Mouse (Mus musculus) midbrain, embryonic 12.5 days (tissue): ENCODE results near the gene Lcor. TPM values are rescaled to one million over a fixed set of nuclear protein-coding genes. Genes with fewer than 3 reads are reported as not detected.

Experiments used
- ATAC-seq: fragments of 200-750 bp; cut with Nextera tagmentation; 2 replicates; pipeline ENCODE4 v1.8.0; 2017; ENCODE audit warnings: low read depth, moderate TSS enrichment, moderate library complexity; ENCODE audit not compliant: low FRiP score
- H3K27ac ChIP-seq: fragments of 300-500 bp; sonication (generic); replicated peaks from 2 replicates; pipeline ENCODE4 v1.5.1; 2016; ENCODE audit warnings: mild to moderate bottlenecking
- H3K27me3 ChIP-seq: fragments of 300-500 bp; sonication (generic); 2 replicates; pipeline ENCODE4 v1.6.1; 2016; ENCODE audit warnings: mild to moderate bottlenecking
- H3K36me3 ChIP-seq: fragments of 300-500 bp; sonication (generic); 2 replicates; pipeline ENCODE4 v1.6.1; 2016
- H3K4me1 ChIP-seq: fragments of 300-500 bp; sonication (generic); 2 replicates; pipeline ENCODE4 v1.6.1; 2016
- H3K4me2 ChIP-seq: fragments of 300-500 bp; sonication (generic); replicated peaks from 2 replicates; pipeline ENCODE4 v1.6.1; 2016; ENCODE audit warnings: mild to moderate bottlenecking, moderate library complexity
- H3K4me3 ChIP-seq: fragments of 300-500 bp; sonication (generic); 2 replicates; pipeline ENCODE4 v1.5.1; 2016; ENCODE audit warnings: mild to moderate bottlenecking
- H3K9ac ChIP-seq: fragments of 300-500 bp; sonication (generic); replicated peaks from 2 replicates; pipeline ENCODE4 v1.6.1; 2016; ENCODE audit warnings: mild to moderate bottlenecking, moderate library complexity
- H3K9me3 ChIP-seq: fragments of 300-500 bp; sonication (generic); 2 replicates; pipeline ENCODE4 v1.6.1; 2016; ENCODE audit warnings: mild to moderate bottlenecking
- WGBS: fragments of 180-500 bp; shearing (Covaris S2); methylation state at CpG from one replicate; pipeline ENCODE4 v1.1.7; 2016; 5-methylcytosine and 5-hydroxymethylcytosine counted together
- polyA plus RNA-seq: library from polyadenylated mRNA; unstranded; fragments of >200 nt; fragmentation: Nextera tagmentation; extraction: Ambion mirVana; gene quantifications from 2 replicates; pipeline ENCODE4 v1.2.1, GENCODE M21; 2016

The Lcor gene
- polyA plus RNA-seq, 1 experiment from 2014 or later: 41.4 TPM

DNA sequence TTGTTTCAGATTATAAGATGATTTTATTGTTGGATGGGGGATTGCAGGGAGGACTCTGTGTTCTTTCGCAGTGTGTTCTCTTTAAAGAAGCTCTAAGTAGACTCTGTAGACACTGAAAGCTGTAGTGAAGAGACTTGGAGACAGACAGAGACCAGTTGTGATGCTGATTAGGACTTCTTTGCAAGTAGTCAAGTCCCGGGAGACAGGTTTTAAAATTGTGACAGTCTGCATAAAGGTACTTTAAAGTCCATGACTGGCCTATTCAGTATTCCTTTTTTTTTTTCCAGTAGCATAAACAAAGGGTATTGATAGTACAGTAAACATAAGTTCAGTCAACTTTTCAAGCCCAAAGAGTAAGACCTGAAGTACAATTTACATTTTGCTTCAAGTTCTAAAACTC, 39.8 kb downstream of the Lcor start:
- Histone ChIP-seq H3K9ac (no peak overlapping the region), H3K27me3 (no peaks in the 10 kb centered on the region), H3K4me2 (no peak overlapping the region), H3K36me3 (no peaks in the 10 kb centered on the region), H3K4me1 (peaks cover 8% of the 10 kb centered on the region; the same call in 1 of the 2 replicates), H3K9me3 (no peaks in the 10 kb centered on the region), H3K27ac (no peak overlapping the region), H3K4me3 (no peak overlapping the region)
- 32% methylated on average over 2 of the region's 2 CpGs for WGBS
- no peak for ATAC-seq

GRCm38 (mm10) chr19:41523798-41524563, 41.5 kb downstream of the Lcor start:
- H3K36me3 ChIP-seq: no peaks in the 10 kb centered on the region
- H3K9me3 ChIP-seq: no peaks in the 10 kb centered on the region
- no peak overlapping the region for H3K9ac ChIP-seq
- H3K4me2 ChIP-seq: no peak overlapping the region
- ATAC-seq: no peak
- H3K4me3 ChIP-seq: no peak overlapping the region
- H3K27ac ChIP-seq: no peak overlapping the region
- H3K4me1 ChIP-seq: peaks cover 8% of the 10 kb centered on the region; the same call in 1 of the 2 replicates
- no peaks in the 10 kb centered on the region for H3K27me3 ChIP-seq
- WGBS: 87% methylated on average over 3 of the region's 3 CpGs

GRCm38 (mm10) chr19:41529169-41529568, 46.7 kb downstream of the Lcor start:
- no peak overlapping the region for H3K9ac ChIP-seq
- 99% methylated on average over 3 of the region's 3 CpGs for WGBS
- no peak overlapping the region for H3K4me3 ChIP-seq
- H3K27ac ChIP-seq: no peak overlapping the region
- no peaks in the 10 kb centered on the region for H3K27me3 ChIP-seq
- no peak for ATAC-seq
- H3K4me1 ChIP-seq: no peaks in the 10 kb centered on the region
- no peaks in the 10 kb centered on the region for H3K9me3 ChIP-seq
- no peak overlapping the region for H3K4me2 ChIP-seq
- no peaks in the 10 kb centered on the region for H3K36me3 ChIP-seq

DNA sequence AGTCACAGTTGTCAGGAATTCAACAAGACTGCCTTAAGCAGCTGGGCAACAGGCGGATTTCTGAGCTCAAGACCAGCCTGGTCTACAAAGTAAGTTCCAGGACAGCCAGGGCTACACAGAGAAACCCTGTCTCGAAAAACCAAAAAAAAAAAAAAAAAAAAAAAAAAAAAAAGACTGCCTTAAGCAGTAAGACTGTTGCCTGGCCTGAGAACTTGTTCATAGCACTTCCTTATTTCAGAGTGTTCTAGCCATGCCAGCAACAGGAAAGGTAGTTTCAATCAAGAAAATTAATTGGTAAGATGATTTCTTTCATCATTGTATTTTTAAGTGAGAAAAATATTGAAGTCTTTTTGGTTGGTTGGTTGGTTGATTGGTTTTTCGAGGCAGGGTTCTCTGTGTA, 51.6 kb downstream of the Lcor start:
- WGBS: 93% methylated on average over 3 of the region's 3 CpGs
- H3K4me1 ChIP-seq: no peaks in the 10 kb centered on the region
- H3K27me3 ChIP-seq: no peaks in the 10 kb centered on the region

GRCm38 (mm10) chr19:41556981-41557380, 74.5 kb downstream of the Lcor start:
- H3K9ac ChIP-seq: no peak overlapping the region
- 76% methylated on average over 4 of the region's 4 CpGs for whole genome bisulfite sequencing
- no peak for ATAC-seq
- no peak overlapping the region for H3K4me2 ChIP-seq
- H3K4me1 ChIP-seq: no peaks in the 10 kb centered on the region
- H3K36me3 ChIP-seq: peaks cover 32% of the 10 kb centered on the region
- H3K4me3 ChIP-seq: no peak overlapping the region
- H3K27ac ChIP-seq: no peak overlapping the region
- H3K27me3 ChIP-seq: no peaks in the 10 kb centered on the region
- H3K9me3 ChIP-seq: no peaks in the 10 kb centered on the region

More for the DNA sequence above, 51.6 kb downstream of the Lcor start:
- no peak overlapping the region for H3K4me3 ChIP-seq
- no peak overlapping the region for H3K27ac ChIP-seq
- no peaks in the 10 kb centered on the region for H3K9me3 ChIP-seq
- no peak for ATAC-seq
- no peak overlapping the region for H3K4me2 ChIP-seq
- no peaks in the 10 kb centered on the region for H3K36me3 ChIP-seq
- no peak overlapping the region for H3K9ac ChIP-seq

DNA sequence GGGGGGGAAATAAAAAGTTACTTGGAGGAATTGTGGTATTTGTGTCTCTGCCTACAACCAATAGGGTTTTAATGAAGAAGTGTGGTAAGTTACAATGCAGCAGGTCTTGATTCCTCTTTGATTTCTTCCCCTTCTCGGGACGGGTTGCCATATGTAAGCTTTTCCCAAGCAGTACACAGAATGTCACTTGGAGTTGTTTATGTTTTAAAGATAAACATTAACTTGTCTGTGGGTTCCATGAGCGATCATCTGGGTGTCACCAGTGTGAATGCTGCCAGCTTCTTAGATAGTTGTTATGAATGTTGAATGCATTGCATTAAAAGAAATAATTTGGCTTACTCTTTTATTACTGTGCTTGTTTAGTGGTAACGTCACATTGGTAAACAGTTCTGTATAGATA, 75.1 kb downstream of the Lcor start:
- H3K27me3 ChIP-seq: no peaks in the 10 kb centered on the region
- WGBS: 87% methylated on average over 4 of the region's 4 CpGs
- peaks cover 30% of the 10 kb centered on the region for H3K36me3 ChIP-seq
- H3K4me1 ChIP-seq: no peaks in the 10 kb centered on the region
- H3K4me2 ChIP-seq: no peak overlapping the region
- no peak overlapping the region for H3K4me3 ChIP-seq
- H3K27ac ChIP-seq: no peak overlapping the region
- H3K9me3 ChIP-seq: no peaks in the 10 kb centered on the region
- ATAC-seq: no peak
- no peak overlapping the region for H3K9ac ChIP-seq

- Histone ChIP-seq H3K4me3 (no peak overlapping the region), H3K9ac (no peak overlapping the region), H3K36me3 (peaks cover 26% of the 10 kb centered on the region), H3K27me3 (no peaks in the 10 kb centered on the region), H3K27ac (no peak overlapping the region), H3K9me3 (no peaks in the 10 kb centered on the region), H3K4me2 (no peak overlapping the region), H3K4me1 (no peaks in the 10 kb centered on the region)
- ATAC-seq: no peak
- 80% methylated on average over 9 of the region's 9 CpGs for WGBS
Measured at GRCm38 (mm10) chr19:41558891-41559486, 76.6 kb downstream of the Lcor start.

DNA sequence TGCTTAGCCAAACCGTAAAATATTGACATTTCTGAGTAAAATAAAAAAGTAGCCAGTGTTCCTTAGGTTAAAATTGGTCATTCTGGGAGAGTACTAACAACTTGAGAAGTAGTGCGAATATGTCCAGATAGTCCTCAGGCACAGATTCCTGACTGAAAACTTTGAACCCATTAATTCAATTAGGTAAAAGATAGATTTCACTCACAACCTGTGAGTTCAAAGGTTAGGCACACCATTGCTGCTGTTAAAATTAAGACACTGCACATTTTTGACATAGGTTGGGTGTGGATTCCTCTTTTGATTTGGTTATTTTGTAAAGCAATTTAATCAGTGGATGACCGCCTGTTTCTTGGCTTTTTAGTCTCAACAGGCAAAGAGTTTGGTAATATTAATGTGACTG, 78.4 kb downstream of the Lcor start:
- no peaks in the 10 kb centered on the region for H3K27me3 ChIP-seq
- 93% methylated on average over 3 of the region's 3 CpGs for WGBS
- peaks cover 21% of the 10 kb centered on the region for H3K36me3 ChIP-seq
- no peak overlapping the region for H3K27ac ChIP-seq
- ATAC-seq: no peak
- H3K9me3 ChIP-seq: no peaks in the 10 kb centered on the region
- H3K4me1 ChIP-seq: no peaks in the 10 kb centered on the region
- H3K4me3 ChIP-seq: no peak overlapping the region
- H3K4me2 ChIP-seq: no peak overlapping the region
- H3K9ac ChIP-seq: no peak overlapping the region

DNA sequence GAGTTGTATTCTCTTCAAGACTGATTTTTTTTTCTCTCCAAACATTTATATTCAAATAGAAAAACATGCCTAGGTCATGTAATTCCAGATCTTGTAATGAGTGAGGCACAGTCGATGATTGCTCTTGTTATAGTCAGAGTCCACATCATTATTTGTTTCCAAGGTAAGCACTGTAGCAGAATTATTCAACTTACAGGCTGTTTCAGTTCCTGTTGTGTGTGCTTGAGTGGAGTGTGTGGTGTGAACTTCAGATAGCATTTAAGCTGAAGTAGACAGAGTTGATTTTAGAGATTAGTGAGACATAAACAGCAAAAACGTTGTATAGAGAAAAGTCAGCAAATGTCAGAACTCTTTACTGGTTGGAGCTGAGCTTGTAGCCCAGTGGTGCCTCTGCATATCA, 86.4 kb downstream of the Lcor start:
- 77% methylated on average over 2 of the region's 2 CpGs for WGBS
- no peak overlapping the region for H3K4me3 ChIP-seq
- no peak overlapping the region for H3K9ac ChIP-seq
- H3K36me3 ChIP-seq: no peaks in the 10 kb centered on the region
- H3K9me3 ChIP-seq: no peaks in the 10 kb centered on the region
- no peak overlapping the region for H3K4me2 ChIP-seq
- no peaks in the 10 kb centered on the region for H3K27me3 ChIP-seq
- no peak overlapping the region for H3K27ac ChIP-seq
- ATAC-seq: no peak
- H3K4me1 ChIP-seq: peaks cover 3% of the 10 kb centered on the region; the same call in 1 of the 2 replicates

- Histone ChIP-seq H3K4me3 (no peak overlapping the region), H3K9ac (no peak overlapping the region), H3K27ac (no peak overlapping the region), H3K4me1 (peaks cover 3% of the 10 kb centered on the region; the same call in 1 of the 2 replicates), H3K27me3 (no peaks in the 10 kb centered on the region), H3K9me3 (no peaks in the 10 kb centered on the region), H3K36me3 (no peaks in the 10 kb centered on the region), H3K4me2 (no peak overlapping the region)
- WGBS: 95% methylated on average over 2 of the region's 2 CpGs
- ATAC-seq: no peak
Measured at GRCm38 (mm10) chr19:41573700-41574099, 91.3 kb downstream of the Lcor start.

DNA sequence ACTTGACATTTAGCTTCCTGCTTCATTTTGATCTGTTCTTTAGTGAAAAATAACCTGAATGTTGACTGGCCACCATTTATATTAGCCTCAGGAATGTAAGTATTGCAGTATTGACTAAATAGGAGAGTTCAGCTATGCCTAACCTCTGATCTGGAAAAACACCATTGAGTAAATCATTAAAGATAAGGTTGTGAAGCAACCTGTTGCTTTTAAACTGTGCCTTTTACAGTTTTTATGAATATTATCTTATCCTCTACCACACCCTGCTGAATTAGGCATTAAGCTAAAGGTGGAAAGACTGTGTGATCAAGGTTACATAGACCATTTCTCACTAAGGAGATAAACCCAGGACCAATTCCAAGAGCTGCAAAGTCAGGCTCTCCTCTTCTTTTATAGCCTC, 95.1 kb downstream of the Lcor start:
- Histone ChIP-seq H3K9ac (no peak overlapping the region), H3K27ac (no peak overlapping the region)

DNA sequence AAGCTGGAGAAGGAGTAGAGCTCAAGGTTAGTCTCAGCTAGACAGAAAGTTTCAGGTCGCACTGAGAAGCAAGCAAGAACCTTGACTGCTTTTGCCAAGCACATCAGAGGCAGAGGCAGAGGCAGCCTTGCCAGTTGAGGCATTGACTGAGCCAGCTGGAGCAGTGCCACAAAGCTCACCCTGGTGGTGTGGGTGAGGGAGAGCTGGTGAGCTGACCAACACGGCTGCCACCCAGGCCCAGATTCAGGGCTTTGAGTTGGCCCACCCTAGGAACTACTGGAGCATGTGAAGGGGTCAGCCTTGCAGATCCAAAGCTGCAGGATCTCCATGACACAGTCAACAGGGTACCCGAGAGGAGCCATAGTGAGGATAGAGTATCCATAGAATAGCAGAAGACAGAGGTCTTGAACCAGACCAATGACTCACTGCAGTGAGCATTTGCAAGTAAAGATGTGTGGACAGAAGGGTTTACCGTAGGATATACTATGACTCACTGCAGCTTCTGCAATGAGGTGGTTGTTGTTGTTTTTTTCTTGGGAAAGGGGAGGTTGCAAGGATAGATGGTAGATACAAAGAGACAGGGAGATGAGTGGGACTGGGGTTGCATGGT, 97.0 kb downstream of the Lcor start:
- H3K9ac ChIP-seq: no peak overlapping the region
- ATAC-seq: no peak
- H3K4me3 ChIP-seq: no peak overlapping the region
- no peaks in the 10 kb centered on the region for H3K27me3 ChIP-seq
- H3K9me3 ChIP-seq: no peaks in the 10 kb centered on the region
- H3K27ac ChIP-seq: no peak overlapping the region
- H3K4me1 ChIP-seq: no peaks in the 10 kb centered on the region
- no peak overlapping the region for H3K4me2 ChIP-seq
- WGBS: 92% methylated on average over 4 of the region's 4 CpGs
- peaks cover 28% of the 10 kb centered on the region for H3K36me3 ChIP-seq

More for the DNA sequence above, 95.1 kb downstream of the Lcor start:
- Histone ChIP-seq H3K9me3 (no peaks in the 10 kb centered on the region), H3K4me3 (no peak overlapping the region), H3K4me1 (peaks cover 2% of the 10 kb centered on the region; the same call in 1 of the 2 replicates), H3K36me3 (peaks cover 10% of the 10 kb centered on the region), H3K4me2 (no peak overlapping the region), H3K27me3 (no peaks in the 10 kb centered on the region)
- ATAC-seq: no peak
